Mouse (Mus musculus): ENCODE data around the gene Cdc42se2.

Cdc42se2 gene

GRCm38 (mm10) chr11:54793173-54793572, 5.7 kb upstream of the Cdc42se2 start:
- no peak for DNase-seq (ENCODE audit: low read depth)

- no peak for DNase-seq (ENCODE audit: low read depth)
Observed at GRCm38 (mm10) chr11:54791458-54791857, 4.0 kb upstream of the Cdc42se2 start.

DNA sequence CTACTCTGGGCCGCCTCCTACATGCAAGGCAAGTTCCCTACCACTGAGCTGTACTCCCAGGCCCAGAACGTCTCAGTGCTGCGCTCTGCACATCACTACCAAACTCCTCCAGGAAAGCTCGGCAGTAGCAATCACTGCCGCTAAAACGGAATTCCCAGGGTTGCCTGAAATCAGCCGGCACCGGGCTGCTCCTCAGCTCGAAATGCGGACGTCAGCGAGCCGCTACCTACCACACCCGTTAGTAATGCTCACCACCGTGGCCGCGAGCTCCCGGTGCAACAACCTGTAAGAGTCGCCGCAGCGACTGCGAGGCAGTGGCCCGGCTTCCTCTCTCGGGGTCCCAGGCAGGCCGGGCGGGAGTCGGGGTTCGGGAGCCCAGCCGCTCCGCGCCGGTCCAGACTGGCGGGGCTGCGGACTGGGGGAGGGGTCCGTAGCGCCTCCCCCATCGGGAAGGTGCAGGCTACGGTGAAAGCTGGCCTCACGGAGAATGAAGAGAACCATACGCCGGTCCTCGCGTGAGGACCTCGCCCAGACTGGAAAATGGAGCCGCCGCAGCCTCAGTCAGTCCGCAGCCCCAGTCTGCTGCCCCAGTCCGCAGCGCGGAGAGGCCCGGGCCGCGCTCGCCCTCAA, 502 bp downstream of the Cdc42se2 start:
- DNase-seq (ENCODE audit: low read depth): peak; percentile 76

DNA sequence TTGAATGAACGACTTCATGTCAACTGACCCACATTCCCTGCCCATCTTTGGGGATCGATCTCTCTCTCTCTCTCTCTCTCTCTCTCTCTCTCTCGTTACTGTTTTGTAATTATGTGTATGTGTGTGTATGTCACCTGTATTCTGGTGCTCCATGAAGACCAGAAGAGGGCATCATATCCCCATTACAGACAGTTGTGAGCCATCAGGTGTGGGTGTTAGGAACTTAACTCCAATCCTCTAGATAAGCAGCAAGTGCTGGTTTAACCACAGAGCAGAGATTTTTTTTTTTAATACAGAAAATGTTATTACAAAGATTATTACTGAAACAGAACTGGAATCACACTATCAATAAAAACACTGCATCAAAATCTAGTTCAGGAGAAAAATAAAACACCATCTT, 1.9 kb downstream of the Cdc42se2 start:
- DNase-seq (ENCODE audit: low read depth): no peak

DNA sequence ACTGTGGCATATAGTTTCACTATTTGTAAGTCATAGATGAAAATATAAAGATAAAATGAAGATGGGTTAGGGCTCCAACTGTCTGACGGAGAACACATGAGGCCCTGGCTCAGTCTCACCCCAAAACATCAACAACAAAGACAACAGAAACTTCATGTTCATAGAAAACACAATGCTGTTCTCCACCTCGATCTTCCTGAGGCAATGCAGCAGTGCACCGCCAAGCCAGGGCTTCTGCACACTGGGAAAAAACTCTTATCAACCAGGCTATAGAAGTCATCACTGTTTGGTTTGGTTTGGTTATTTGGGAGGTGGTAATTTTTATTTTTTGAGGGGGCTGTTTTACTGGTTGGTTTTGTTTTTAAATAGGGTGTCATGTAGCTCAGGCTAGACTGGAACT, 3.0 kb downstream of the Cdc42se2 start:
- peak; percentile 66 for DNase-seq (ENCODE audit: low read depth)

- DNase-seq (ENCODE audit: low read depth): no peak
Observed at GRCm38 (mm10) chr11:54782253-54782652, 5.2 kb downstream of the Cdc42se2 start.

GRCm38 (mm10) chr11:54779946-54780345, 7.5 kb downstream of the Cdc42se2 start:
- no peak for DNase-seq (ENCODE audit: low read depth)

DNA sequence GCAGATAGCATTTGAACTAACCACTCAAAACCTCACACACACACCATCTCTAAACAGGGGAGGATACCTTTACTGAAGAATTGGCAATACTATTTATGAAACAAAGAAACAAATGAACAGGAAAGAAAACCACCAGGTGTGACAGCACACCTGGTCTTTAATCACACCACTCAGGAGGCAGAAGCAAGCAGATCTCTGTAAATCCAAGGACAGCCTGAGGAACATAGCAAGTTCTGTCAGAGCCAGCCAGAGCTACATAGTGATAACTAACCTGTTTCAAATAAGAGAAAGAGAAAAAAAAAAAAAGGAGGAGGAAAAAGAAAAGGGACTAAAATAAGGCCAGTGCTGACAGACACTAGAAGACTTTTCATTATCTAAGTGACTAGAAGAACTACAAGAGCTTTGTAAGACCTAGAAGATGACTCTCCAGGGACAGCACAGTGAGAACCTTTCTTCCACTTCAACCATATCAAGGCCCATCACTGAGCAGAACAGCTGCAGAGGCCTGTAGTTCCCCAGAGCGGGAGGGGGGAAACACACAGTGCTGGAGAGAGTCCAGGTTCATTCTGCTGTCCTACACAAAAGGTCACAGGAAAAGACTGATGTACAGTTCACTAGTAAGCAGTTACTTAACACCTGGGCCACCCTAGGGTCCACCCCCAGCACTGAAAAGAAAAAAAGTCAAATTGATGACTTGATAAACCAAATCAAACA, 9.2 kb downstream of the Cdc42se2 start:
- DNase-seq (ENCODE audit: low read depth): peak; percentile 64

DNA sequence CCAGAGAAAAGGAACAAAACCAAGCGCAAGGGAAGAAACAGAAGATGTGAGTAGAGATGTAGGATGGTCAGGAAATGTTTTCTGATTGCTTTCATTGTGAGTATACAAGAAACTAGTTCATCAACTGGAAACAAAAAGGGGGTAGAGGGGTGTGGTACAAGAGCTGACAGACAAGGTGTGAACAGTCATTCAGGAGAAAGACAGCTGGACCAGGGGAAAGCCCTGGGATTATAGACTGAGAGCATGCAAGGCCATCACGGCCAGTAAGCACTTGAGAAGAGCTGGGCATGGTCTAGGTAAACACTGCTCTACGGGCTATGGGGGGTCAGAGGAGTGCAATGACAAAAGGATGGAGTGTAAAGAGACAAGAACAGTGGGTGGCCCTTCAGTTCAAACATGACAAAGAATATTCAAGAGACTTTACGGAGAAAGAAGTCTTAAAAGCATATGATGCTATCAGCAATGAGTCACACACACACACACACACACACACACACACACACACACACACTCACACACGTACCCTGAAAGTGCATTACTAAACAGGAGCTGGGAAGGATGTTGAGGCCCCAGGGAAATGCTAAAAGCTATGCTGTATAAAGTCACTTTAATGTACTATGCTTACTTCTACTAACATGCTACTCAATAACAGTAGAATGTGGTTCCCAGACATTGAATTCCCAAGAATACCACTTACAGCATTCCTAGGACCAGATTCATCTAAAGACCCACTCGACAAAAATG, 9.9 kb downstream of the Cdc42se2 start:
- peak; percentile 69 for DNase-seq (ENCODE audit: low read depth)

DNA sequence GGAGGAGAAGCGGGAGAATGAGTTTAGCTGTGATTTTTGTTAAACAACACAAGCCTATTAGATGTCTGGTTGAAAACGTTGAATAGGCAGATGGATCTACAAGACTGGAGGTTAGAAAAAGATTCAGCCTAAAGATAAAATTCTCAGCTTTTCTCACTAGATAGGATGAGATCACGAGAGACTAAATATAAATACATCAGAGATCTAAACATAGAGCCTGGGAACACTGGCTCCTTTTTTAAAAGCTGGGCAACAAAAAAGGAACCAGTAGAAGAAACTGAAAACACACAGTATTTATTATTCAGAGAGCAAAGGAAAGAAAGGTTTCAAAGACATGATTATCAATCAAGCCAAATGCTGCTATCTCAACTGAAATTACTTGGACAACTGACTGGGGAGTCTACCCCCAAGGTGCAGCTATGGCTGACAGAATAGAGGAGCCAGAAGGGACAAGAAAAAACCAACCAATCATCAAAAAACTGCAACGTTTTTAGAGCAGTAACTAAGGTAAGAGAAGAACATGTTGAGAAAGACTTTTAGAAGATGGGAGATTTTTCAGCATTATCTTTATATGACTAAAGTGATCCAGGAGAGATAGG, 10.6 kb downstream of the Cdc42se2 start:
- DNase-seq (ENCODE audit: low read depth): no peak

- no peak for DNase-seq (ENCODE audit: low read depth)
Observed at GRCm38 (mm10) chr11:54776367-54776701, 11.1 kb downstream of the Cdc42se2 start.

DNA sequence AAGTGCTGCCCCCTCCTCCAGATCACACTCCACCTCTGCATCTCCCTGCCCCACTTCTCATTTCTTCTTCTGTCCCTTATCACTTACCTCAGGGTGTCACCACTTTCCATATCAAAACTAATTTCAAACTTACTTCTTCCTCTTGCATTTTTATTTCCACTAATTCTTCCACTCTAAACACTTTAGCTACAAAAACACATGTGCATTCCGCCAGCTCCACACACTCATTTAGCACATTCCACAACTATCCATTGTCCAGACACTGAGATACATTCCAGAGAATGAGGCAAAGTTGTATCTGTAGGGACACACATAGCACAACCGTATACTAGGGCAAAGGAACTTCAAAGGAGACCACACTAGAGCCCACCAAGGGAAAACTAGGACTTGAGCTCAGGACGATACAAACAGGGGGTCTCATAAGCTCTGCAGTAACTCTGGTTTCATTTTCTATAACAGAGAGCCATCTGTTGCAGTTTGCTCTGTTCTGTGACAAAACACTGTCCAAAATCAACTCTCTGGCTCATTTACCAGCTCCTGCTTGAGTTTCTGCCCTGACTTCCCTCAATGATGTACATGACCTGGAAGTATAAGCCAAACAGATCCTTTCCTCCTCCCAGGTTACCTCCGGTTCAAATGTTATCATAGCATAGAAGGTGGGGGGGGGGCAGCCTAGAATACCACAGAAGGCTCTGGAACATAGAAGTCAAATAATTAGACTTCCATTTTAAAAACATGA, 11.7 kb downstream of the Cdc42se2 start:
- DNase-seq (ENCODE audit: low read depth): peak; percentile 64

- peak; percentile 77 for DNase-seq (ENCODE audit: low read depth)
Observed at GRCm38 (mm10) chr11:54774282-54775078, 13.0 kb downstream of the Cdc42se2 start.

DNA sequence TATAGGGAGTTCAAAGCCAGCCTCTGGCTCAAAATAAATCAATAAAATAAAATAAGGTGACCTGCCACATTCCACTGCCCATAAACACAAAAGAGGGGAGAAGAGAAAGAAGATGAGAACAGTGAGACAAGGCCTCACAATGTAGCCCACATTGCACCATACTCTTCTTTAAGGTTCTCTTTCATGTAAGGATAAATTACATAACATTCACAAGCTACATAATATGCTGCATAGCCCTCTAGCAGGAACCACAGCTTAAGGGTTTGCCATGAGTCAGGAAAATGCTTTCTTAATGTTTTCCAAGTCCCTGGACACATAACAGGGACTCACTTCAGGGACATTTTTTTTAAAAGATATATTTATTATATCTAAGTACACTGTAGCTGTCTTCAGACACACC, 15.9 kb downstream of the Cdc42se2 start:
- no peak for DNase-seq (ENCODE audit: low read depth)

DNA sequence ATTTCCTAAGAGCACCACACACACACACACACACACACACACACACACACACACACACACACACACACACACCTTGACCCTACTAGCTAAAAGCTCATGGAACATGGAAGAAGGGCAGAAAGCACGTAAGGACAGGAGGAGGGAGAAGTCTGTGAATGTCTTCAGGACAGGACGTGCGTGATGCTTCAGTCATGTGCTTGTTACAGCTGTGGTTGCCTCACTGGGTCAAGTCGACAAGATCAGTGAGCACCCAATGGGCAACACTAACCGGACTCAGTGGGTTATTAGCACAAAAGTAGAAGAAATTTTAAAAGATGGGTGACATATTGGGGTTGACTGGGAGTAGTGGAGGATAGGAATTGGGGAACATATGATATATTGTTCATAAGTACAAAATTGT, 17.6 kb downstream of the Cdc42se2 start:
- DNase-seq (ENCODE audit: low read depth): no peak

GRCm38 (mm10) chr11:54768116-54768690, 19.3 kb downstream of the Cdc42se2 start:
- no peak for DNase-seq (ENCODE audit: low read depth)

- peak; percentile 85 for DNase-seq (ENCODE audit: low read depth)
Observed at GRCm38 (mm10) chr11:54764759-54765158, 22.7 kb downstream of the Cdc42se2 start.

DNA sequence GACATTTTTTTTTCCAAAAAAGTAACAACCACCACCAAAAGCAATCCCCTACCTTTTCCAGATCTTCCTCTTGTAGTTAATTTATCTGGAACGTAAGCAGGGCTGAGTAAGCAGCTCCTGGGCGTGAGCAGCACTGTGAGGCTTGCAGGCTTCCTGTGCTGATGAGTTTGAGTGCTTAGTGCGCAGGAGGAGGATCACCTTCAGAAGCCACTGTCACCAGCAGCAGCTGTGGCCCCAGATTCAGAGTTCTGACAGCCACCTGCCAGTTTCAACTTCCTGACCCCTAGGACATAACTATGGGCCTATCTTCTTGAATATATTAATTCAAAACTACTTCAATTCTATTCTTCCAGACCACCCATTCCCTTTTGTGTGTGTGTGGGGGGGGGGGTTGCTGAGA, 23.4 kb downstream of the Cdc42se2 start:
- peak; percentile 82 for DNase-seq (ENCODE audit: low read depth)

DNA sequence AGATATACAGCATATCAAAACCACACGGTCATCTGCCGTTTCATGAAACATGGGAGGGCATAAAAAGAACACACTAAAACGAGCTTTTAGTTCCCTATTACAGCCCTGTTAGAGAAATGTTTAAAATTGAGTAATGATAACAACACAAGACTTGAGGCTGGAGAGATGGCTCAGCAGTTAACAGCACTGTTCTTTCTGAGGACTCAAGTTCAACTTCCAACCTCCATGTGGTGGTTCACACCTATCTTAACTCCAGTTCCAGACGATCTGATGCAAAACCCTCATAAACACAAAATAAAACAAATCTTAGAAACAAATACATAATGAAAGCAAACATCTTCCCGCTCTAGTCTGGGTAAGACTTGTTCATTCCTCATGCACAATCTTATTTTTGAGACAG, 24.7 kb downstream of the Cdc42se2 start:
- DNase-seq (ENCODE audit: low read depth): no peak

DNA sequence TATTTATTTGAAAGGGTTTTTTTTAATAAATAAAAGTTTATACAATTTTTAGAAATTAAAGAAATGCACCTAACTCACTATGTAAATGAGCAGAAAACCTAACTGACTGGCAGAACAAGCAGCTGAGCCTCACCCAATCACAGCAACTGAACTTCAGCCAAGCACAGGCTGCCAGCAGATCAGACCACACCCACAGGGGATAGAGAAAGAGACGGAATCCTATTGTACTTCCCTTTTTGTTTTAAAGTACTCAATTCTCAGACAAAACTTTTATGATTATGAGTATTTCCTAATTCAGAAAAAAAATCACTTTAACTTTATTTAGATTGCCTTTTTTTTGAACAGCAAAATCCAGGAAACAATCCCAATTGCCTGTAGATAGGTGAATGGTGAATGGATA, 29.5 kb downstream of the Cdc42se2 start:
- no peak for DNase-seq (ENCODE audit: low read depth)

DNA sequence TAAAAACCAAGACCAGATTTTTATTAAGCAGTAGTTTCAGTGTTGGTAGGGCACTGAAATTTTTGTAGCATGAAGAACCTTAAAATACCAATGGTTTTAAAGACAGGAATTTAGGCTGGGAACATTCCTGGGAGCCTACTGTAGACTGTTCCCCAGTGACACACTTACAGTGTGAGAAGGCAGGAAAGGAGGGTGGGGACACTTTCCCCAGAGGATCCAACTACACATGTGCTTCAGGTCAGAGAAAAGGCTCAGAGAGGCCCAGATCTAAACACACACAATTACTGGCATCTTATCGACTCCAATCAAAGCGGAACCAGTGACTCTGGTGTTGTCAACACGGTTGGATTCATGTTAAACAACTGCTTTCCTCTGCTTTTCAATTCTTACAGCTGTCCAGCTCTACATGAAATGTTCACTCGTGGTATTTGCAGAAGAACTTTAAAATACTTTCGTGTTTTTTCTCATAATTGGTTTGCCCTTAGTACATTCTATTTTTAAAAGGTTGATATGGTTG, 32.3 kb downstream of the Cdc42se2 start:
- DNase-seq (ENCODE audit: low read depth): no peak
